Mouse (Mus musculus) liver, embryonic 16.5 days (tissue): ENCODE measurements around the gene Zc2hc1c. TPM values are rescaled to one million over a fixed set of nuclear protein-coding genes. Genes with fewer than 3 reads are reported as not detected.

ENCODE experiments used
- microRNA-seq: library from miRNA; unstranded; fragments of <30 nt; microRNA quantifications from one replicate; pipeline ENCODE4, GENCODE M21; 2016
- polyA plus RNA-seq: library from polyadenylated mRNA; unstranded; fragments of >200 nt; fragmentation: Nextera tagmentation; extraction: Ambion mirVana; gene quantifications from 2 replicates; pipeline ENCODE4 v1.2.1, GENCODE M21; 2015

Zc2hc1c gene
- polyA plus RNA-seq, 1 experiment from 2014 or later = 0.13 TPM

Small RNA genes lying within 50 kb of the gene (microRNA-seq; reads per million reads assigned to microRNA genes)
- gene Mir6938 = not detected

Other genes with a start within 250 kb of the Zc2hc1c start
- 2.5 and 2.8 TPM in 2 replicates for gene Prox2, start 177.8 kb upstream of the Zc2hc1c start, polyA plus RNA-seq
- 65.4 and 67.8 TPM in 2 replicates for gene Dlst, start 177.8 kb upstream of the Zc2hc1c start, polyA plus RNA-seq
- 0.55 and 0.85 TPM in 2 replicates for gene Rps6kl1, start 137.3 kb upstream of the Zc2hc1c start, polyA plus RNA-seq
- 0.55 and 0.57 TPM in 2 replicates for gene Pgf, start 110.8 kb upstream of the Zc2hc1c start, polyA plus RNA-seq
- gene Eif2b2, start 69.1 kb upstream of the Zc2hc1c start, polyA plus RNA-seq = 31.7 and 31.8 TPM in 2 replicates
- gene Mlh3, start 18.0 kb upstream of the Zc2hc1c start, polyA plus RNA-seq = 2.2 and 2.3 TPM in 2 replicates
- gene Acyp1, start 153 bp upstream of the Zc2hc1c start, polyA plus RNA-seq = 43.3 and 48.8 TPM in 2 replicates
- 5.4 and 6.9 TPM in 2 replicates for gene Nek9, start 50.8 kb downstream of the Zc2hc1c start, polyA plus RNA-seq
- gene Tmed10, start 86.3 kb downstream of the Zc2hc1c start, polyA plus RNA-seq = 158 and 165 TPM in 2 replicates
- 1.1 and 1.6 TPM in 2 replicates for gene Fos, start 185.3 kb downstream of the Zc2hc1c start, polyA plus RNA-seq